Mouse (Mus musculus) lung, postnatal 0 days (tissue): ENCODE data around the gene Hsf4.

Source experiments
- CTCF ChIP-seq: IDR thresholded peaks from 2 replicates; pipeline ENCODE4 v1.5.1; 2016; ENCODE audit warnings: antibody characterized with exemption, mild to moderate bottlenecking
- EP300 ChIP-seq: IDR thresholded peaks from 2 replicates; pipeline ENCODE4 v1.6.1; 2016; ENCODE audit warnings: antibody characterized with exemption, mild to moderate bottlenecking, control low read depth

DNA sequence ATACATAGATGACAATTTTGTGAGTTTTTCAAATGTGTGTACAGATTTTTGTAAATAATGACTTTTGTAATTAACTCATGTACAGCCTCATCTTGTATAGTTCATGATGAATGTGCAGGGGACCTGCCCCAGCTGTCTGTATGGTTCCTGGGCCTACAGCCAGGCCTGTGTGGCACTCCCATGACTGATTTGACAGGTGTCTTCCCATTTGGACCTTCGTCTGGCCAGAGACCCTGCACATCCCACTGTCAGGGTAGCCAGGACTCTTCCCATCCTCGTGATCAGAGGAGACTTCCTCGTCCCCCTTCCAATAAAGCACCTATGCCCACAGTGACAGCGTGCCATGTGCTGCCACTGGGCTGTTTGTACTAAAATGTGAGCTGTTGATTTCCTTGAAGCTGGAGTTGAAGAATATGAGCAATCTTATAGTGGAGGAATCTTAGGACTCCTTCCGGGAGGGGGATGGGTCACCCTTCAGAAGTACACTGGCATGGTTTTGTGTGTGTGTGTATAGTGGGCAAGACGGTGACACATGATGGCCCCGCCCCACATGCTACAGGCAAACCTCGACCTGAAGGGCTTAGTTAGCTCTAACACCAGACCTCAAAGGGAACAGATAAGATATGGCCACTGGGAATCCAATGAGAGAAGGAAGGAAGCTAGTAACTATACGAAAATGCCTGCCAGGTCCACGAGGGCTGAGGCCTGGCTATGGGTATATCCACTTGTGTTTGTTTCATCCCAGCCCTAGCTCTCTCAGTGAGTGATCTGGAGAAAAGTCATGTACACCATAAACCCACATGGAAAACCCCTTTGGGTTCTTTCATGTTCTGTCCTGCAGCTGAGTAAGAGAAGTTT is 16.7 kb upstream of the Hsf4 start:
- TF ChIP-seq CTCF (no peak), EP300 (no peak)
